Mouse (Mus musculus): Measurements from ENCODE around the gene Acot2. TPM values are rescaled to one million over a fixed set of nuclear protein-coding genes. Genes with fewer than 3 reads are reported as not detected.
A peak's percentile ranks its signal among the peaks of the same experiment; 100 is the strongest.
"Not testable (repeated sequence)": the region's sequence is repeated elsewhere in the genome, so short reads cannot be mapped to it uniquely, and the experiment has no call there.

Acot2 gene
- polyA plus RNA-seq, 1 experiment, result 9.2 TPM

- Histone ChIP-seq H3K4me3 (ENCODE audit: extremely low read depth, insufficient read depth, insufficient read length) (no peak overlapping the region), H3K27ac (ENCODE audit: insufficient read depth, low read length) (no peak overlapping the region), H3K36me3 (ENCODE audit: control insufficient read depth, insufficient read depth, low read length) (peaks cover 4% of the 10 kb centered on the region; the same call in 1 of the 2 replicates), H3K27me3 (ENCODE audit: control insufficient read depth, insufficient read depth, low read length) (no peaks in the 10 kb centered on the region), H3K4me1 (ENCODE audit: control insufficient read depth, insufficient read depth, insufficient read length) (peaks cover 4% of the 10 kb centered on the region; the same call in 1 of the 2 replicates)
- TF ChIP-seq CTCF (IDR thresholded peaks at IDR 0.05; ENCODE audit: extremely low read depth, insufficient read depth, insufficient read length, insufficient replicate concordance), result no peak
- no peak for TF ChIP-seq POLR2A (IDR thresholded peaks at IDR 0.05; ENCODE audit: low read depth, low read length)
- DNase-seq (ENCODE audit: low read depth in 1 of 2, low spot score in 2 of 2), result no peak
- 19% methylated on average over 2 of the region's 2 CpGs for WGBS
Observed at GRCm38 (mm10) chr12:83997221-83997620, 9.6 kb downstream of the Acot2 start.

GRCm38 (mm10) chr12:83998341-83999107 lies 10.9 kb downstream of the Acot2 start:
- Histone ChIP-seq H3K27ac (ENCODE audit: insufficient read depth, low read length) (no peak overlapping the region), H3K27me3 (ENCODE audit: control insufficient read depth, insufficient read depth, low read length) (no peaks in the 10 kb centered on the region), H3K36me3 (ENCODE audit: control insufficient read depth, insufficient read depth, low read length) (no peaks in the 10 kb centered on the region), H3K4me1 (ENCODE audit: control insufficient read depth, insufficient read depth, insufficient read length) (peaks cover 4% of the 10 kb centered on the region; the same call in 1 of the 2 replicates), H3K4me3 (ENCODE audit: extremely low read depth, insufficient read depth, insufficient read length) (no peak overlapping the region)
- no peak for TF ChIP-seq POLR2A (IDR thresholded peaks at IDR 0.05; ENCODE audit: low read depth, low read length)
- no peak for TF ChIP-seq CTCF (IDR thresholded peaks at IDR 0.05; ENCODE audit: extremely low read depth, insufficient read depth, insufficient read length, insufficient replicate concordance)
- no peak for DNase-seq (ENCODE audit: low read depth in 1 of 2, low spot score in 2 of 2)
- WGBS, result 79% methylated on average over 11 of the region's 11 CpGs

- not testable (repeated sequence) for H3K27ac ChIP-seq (ENCODE audit: insufficient read depth, low read length); DNase-seq (ENCODE audit: low read depth in 1 of 2, low spot score in 2 of 2); H3K27me3 ChIP-seq (ENCODE audit: control insufficient read depth, insufficient read depth, low read length); H3K4me3 ChIP-seq (ENCODE audit: extremely low read depth, insufficient read depth, insufficient read length); H3K36me3 ChIP-seq (ENCODE audit: control insufficient read depth, insufficient read depth, low read length); H3K4me1 ChIP-seq (ENCODE audit: control insufficient read depth, insufficient read depth, insufficient read length)
- 35% methylated on average over 8 of the region's 8 CpGs for WGBS
Observed at GRCm38 (mm10) chr12:83999237-83999636, 11.6 kb downstream of the Acot2 start.

- no peak for TF ChIP-seq POLR2A (IDR thresholded peaks at IDR 0.05; ENCODE audit: low read depth, low read length)
- no peak for TF ChIP-seq CTCF (IDR thresholded peaks at IDR 0.05; ENCODE audit: extremely low read depth, insufficient read depth, insufficient read length, insufficient replicate concordance)
- WGBS, result 86% methylated on average over 3 of the region's 3 CpGs
Observed at GRCm38 (mm10) chr12:84000418-84000817, 12.8 kb downstream of the Acot2 start.

GRCm38 (mm10) chr12:84003866-84004265 lies 16.2 kb downstream of the Acot2 start:
- Histone ChIP-seq H3K27me3 (ENCODE audit: control insufficient read depth, insufficient read depth, low read length) (no peaks in the 10 kb centered on the region), H3K36me3 (ENCODE audit: control insufficient read depth, insufficient read depth, low read length) (no peaks in the 10 kb centered on the region), H3K4me3 (ENCODE audit: extremely low read depth, insufficient read depth, insufficient read length) (no peak overlapping the region), H3K27ac (ENCODE audit: insufficient read depth, low read length) (no peak overlapping the region), H3K4me1 (ENCODE audit: control insufficient read depth, insufficient read depth, insufficient read length) (peaks cover 2% of the 10 kb centered on the region; the same call in 1 of the 2 replicates)
- no peak for TF ChIP-seq CTCF (IDR thresholded peaks at IDR 0.05; ENCODE audit: extremely low read depth, insufficient read depth, insufficient read length, insufficient replicate concordance)
- no peak for TF ChIP-seq POLR2A (IDR thresholded peaks at IDR 0.05; ENCODE audit: low read depth, low read length)
- DNase-seq (ENCODE audit: low read depth in 1 of 2, low spot score in 2 of 2), result no peak
- 63% methylated on average over 1 of the region's 1 CpGs for WGBS

More at GRCm38 (mm10) chr12:84000418-84000817, 12.8 kb downstream of the Acot2 start:
- H3K36me3 ChIP-seq (ENCODE audit: control insufficient read depth, insufficient read depth, low read length), result no peaks in the 10 kb centered on the region
- DNase-seq (ENCODE audit: low read depth in 1 of 2, low spot score in 2 of 2), result no peak
- no peak overlapping the region for H3K27ac ChIP-seq (ENCODE audit: insufficient read depth, low read length)
- no peak overlapping the region for H3K4me3 ChIP-seq (ENCODE audit: extremely low read depth, insufficient read depth, insufficient read length)
- H3K4me1 ChIP-seq (ENCODE audit: control insufficient read depth, insufficient read depth, insufficient read length), result peaks cover 4% of the 10 kb centered on the region; the same call in 1 of the 2 replicates
- H3K27me3 ChIP-seq (ENCODE audit: control insufficient read depth, insufficient read depth, low read length), result no peaks in the 10 kb centered on the region

GRCm38 (mm10) chr12:84008251-84008650 lies 20.6 kb downstream of the Acot2 start:
- Histone ChIP-seq H3K27ac (ENCODE audit: insufficient read depth, low read length) (no peak overlapping the region), H3K4me3 (ENCODE audit: extremely low read depth, insufficient read depth, insufficient read length) (no peak overlapping the region), H3K4me1 (ENCODE audit: control insufficient read depth, insufficient read depth, insufficient read length) (peaks cover 2% of the 10 kb centered on the region; the same call in 1 of the 2 replicates), H3K36me3 (ENCODE audit: control insufficient read depth, insufficient read depth, low read length) (no peaks in the 10 kb centered on the region), H3K27me3 (ENCODE audit: control insufficient read depth, insufficient read depth, low read length) (no peaks in the 10 kb centered on the region)
- no peak for TF ChIP-seq CTCF (IDR thresholded peaks at IDR 0.05; ENCODE audit: extremely low read depth, insufficient read depth, insufficient read length, insufficient replicate concordance)
- TF ChIP-seq POLR2A (IDR thresholded peaks at IDR 0.05; ENCODE audit: low read depth, low read length), result no peak
- DNase-seq (ENCODE audit: low read depth in 1 of 2, low spot score in 2 of 2), result no peak
- WGBS, result 78% methylated on average over 12 of the region's 12 CpGs

- Histone ChIP-seq H3K4me3 (ENCODE audit: extremely low read depth, insufficient read depth, insufficient read length) (no peak overlapping the region), H3K27me3 (ENCODE audit: control insufficient read depth, insufficient read depth, low read length) (no peaks in the 10 kb centered on the region), H3K27ac (ENCODE audit: insufficient read depth, low read length) (no peak overlapping the region), H3K36me3 (ENCODE audit: control insufficient read depth, insufficient read depth, low read length) (no peaks in the 10 kb centered on the region), H3K4me1 (ENCODE audit: control insufficient read depth, insufficient read depth, insufficient read length) (peaks cover 2% of the 10 kb centered on the region; the same call in 1 of the 2 replicates)
- DNase-seq (ENCODE audit: low read depth in 1 of 2, low spot score in 2 of 2), result no peak
- WGBS, result 69% methylated on average over 8 of the region's 8 CpGs
- TF ChIP-seq CTCF (IDR thresholded peaks at IDR 0.05; ENCODE audit: extremely low read depth, insufficient read depth, insufficient read length, insufficient replicate concordance) (no peak), POLR2A (IDR thresholded peaks at IDR 0.05; ENCODE audit: low read depth, low read length) (no peak)
Observed at GRCm38 (mm10) chr12:84008729-84009128, 21.1 kb downstream of the Acot2 start.

- not testable (repeated sequence) for H3K27ac ChIP-seq (ENCODE audit: insufficient read depth, low read length); H3K27me3 ChIP-seq (ENCODE audit: control insufficient read depth, insufficient read depth, low read length); H3K36me3 ChIP-seq (ENCODE audit: control insufficient read depth, insufficient read depth, low read length); H3K4me1 ChIP-seq (ENCODE audit: control insufficient read depth, insufficient read depth, insufficient read length)
- DNase-seq (ENCODE audit: low read depth in 1 of 2, low spot score in 2 of 2), result peak in 1 of 2 experiments; percentile 18
- 1% methylated on average over 70 of the region's 70 CpGs for WGBS
- peak within 1 kb of the TSS; percentile 52 for H3K4me3 ChIP-seq (ENCODE audit: extremely low read depth, insufficient read depth, insufficient read length)
Observed at GRCm38 (mm10) chr12:84009171-84009965, 21.7 kb downstream of the Acot2 start, which contains the start of gene Acot1. Gene Acot1, plus strand, starts transcription at chr12:84009490.

Data from spleen, adult 2 months (tissue).